Mouse (Mus musculus) neural tube, embryonic 14.5 days (tissue): ENCODE data around the gene Tmem19. TPM values are rescaled to one million over a fixed set of nuclear protein-coding genes. Genes with fewer than 3 reads are reported as not detected.

Source experiments
- ATAC-seq: fragments of 200-750 bp; cut with Nextera tagmentation; 2 replicates; pipeline ENCODE4 v1.8.0; 2017; ENCODE audit warnings: low read depth, mild to moderate bottlenecking, moderate TSS enrichment, moderate library complexity
- H3K27ac ChIP-seq: fragments of 300-500 bp; sonication (generic); 2 replicates; pipeline ENCODE4 v1.5.1; 2014; ENCODE audit warnings: low read depth, mild to moderate bottlenecking, control low read depth, low read length, moderate library complexity, mixed read lengths
- H3K27me3 ChIP-seq: fragments of 300-500 bp; sonication (generic); 2 replicates; pipeline ENCODE4 v1.6.1; 2014; ENCODE audit warnings: low read length; ENCODE audit not compliant: control insufficient read depth, insufficient read depth
- H3K36me3 ChIP-seq: fragments of 300-500 bp; sonication (generic); 2 replicates; pipeline ENCODE4 v1.6.1; 2014; ENCODE audit warnings: low read length, mixed read lengths; ENCODE audit not compliant: control insufficient read depth, insufficient read depth
- H3K4me1 ChIP-seq: fragments of 300-500 bp; sonication (generic); 2 replicates; pipeline ENCODE4 v1.6.1; 2014; ENCODE audit warnings: low read length; ENCODE audit not compliant: control insufficient read depth, insufficient read depth
- H3K4me2 ChIP-seq: fragments of 300-500 bp; sonication (generic); 2 replicates; pipeline ENCODE4 v1.6.1; 2014; ENCODE audit warnings: mild to moderate bottlenecking, low read depth, low read length, control low read depth
- H3K4me3 ChIP-seq: fragments of 300-500 bp; sonication (generic); 2 replicates; pipeline ENCODE4 v1.5.1; 2014; ENCODE audit warnings: low read depth, low read length, control low read depth, mixed read lengths
- H3K9ac ChIP-seq: fragments of 300-500 bp; sonication (generic); replicated peaks from 2 replicates; pipeline ENCODE4 v1.6.1; 2014; ENCODE audit warnings: low read depth, mild to moderate bottlenecking, control low read depth, low read length, mixed read lengths
- H3K9me3 ChIP-seq: fragments of 300-500 bp; sonication (generic); 2 replicates; pipeline ENCODE4 v1.6.1; 2016; ENCODE audit warnings: low read length; ENCODE audit not compliant: control insufficient read depth
- WGBS: fragments of 180-500 bp; shearing (Covaris S2); extraction: QIAGEN DNeasy Blood & Tissue Kit; methylation state at CpG from one replicate; pipeline ENCODE4 v1.1.7; 2014; 5-methylcytosine and 5-hydroxymethylcytosine counted together
- polyA plus RNA-seq: library from polyadenylated mRNA; unstranded; fragments of >200 nt; fragmentation: Nextera tagmentation; extraction: Ambion mirVana; gene quantifications from 2 replicates; pipeline ENCODE4 v1.2.1, GENCODE M21; 2014

Gene Tmem19
- polyA plus RNA-seq, 1 experiment from 2014 or later, result 39.3 TPM

DNA sequence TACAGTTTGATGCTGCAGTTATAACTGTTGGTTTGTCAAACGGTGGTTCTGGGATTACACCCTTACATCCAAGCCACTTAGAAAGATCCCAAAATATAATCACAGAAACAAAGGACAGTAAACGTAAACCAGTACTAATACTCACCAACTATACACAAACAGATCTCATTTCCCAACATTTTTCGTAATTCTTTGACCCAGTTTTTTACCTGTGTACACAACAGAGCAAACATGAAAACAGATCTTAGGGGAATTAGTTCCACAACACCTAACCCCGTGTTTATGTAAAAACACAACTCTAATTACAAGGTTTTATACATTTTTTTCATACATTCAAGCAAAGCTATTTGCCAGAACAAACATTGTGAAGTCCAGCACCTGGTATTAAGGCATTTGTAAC lies 63.6 kb downstream of the Tmem19 start:
- H3K27ac ChIP-seq, result no peak overlapping the region
- H3K4me1 ChIP-seq, result no peaks in the 10 kb centered on the region
- H3K9me3 ChIP-seq, result no peaks in the 10 kb centered on the region
- no peak overlapping the region for H3K9ac ChIP-seq
- no peak for ATAC-seq
- no peaks in the 10 kb centered on the region for H3K27me3 ChIP-seq
- H3K4me2 ChIP-seq, result no peak overlapping the region
- no peak overlapping the region for H3K4me3 ChIP-seq
- H3K36me3 ChIP-seq, result peaks cover 27% of the 10 kb centered on the region
- WGBS, result 92% methylated on average over 4 of the region's 4 CpGs

DNA sequence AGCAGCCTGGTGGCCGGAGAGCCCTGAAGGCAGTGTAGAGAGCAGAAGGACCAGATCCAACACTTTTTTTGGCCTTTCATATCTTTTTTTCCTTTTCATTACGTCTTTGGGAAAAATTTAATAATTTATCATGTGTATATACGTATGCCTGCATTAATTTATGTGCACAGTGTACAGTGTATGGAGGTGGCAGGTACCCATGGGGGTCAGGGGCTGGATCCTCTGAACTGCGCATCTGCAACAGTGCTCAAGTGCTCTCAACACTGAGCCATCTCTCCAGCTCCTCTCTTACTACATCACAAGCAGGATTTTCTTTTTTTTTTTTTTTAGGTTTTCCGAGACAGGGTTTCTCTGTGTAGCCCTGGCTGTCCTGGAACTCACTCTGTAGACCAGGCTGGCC lies 64.7 kb downstream of the Tmem19 start:
- Histone ChIP-seq H3K4me3 (no peak overlapping the region), H3K9me3 (no peaks in the 10 kb centered on the region), H3K27ac (no peak overlapping the region), H3K9ac (no peak overlapping the region), H3K4me2 (no peak overlapping the region), H3K4me1 (no peaks in the 10 kb centered on the region), H3K36me3 (peaks cover 30% of the 10 kb centered on the region), H3K27me3 (no peaks in the 10 kb centered on the region)
- 93% methylated on average over 5 of the region's 5 CpGs for WGBS
- ATAC-seq, result no peak

DNA sequence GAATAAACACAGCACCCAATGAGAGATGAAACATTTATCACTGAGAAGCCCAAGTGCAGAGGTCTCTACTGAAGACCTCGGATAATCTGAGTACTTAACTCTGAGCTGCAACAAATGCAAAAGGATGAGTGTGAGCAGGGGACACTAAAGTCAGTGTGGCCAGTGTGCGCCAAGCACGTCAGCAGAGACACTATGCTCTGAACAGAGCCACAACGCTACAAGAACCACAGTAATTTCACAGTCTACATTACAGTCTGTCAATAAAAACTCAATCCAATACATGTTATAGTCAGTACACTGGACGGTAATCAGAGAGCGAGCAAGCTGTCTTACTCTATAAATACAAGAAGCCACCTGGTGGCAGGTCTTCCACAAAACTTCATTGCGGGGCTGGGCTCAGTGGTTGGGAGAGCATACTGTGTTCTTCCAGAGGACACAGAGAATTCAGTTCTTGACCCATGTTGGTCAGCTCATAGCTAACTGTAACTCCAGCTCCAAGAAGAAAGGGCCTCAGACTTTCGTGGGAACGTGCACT lies 65.8 kb downstream of the Tmem19 start:
- WGBS, result 89% methylated on average over 9 of the region's 9 CpGs
- ATAC-seq, result no peak
- H3K36me3 ChIP-seq, result peaks cover 33% of the 10 kb centered on the region

DNA sequence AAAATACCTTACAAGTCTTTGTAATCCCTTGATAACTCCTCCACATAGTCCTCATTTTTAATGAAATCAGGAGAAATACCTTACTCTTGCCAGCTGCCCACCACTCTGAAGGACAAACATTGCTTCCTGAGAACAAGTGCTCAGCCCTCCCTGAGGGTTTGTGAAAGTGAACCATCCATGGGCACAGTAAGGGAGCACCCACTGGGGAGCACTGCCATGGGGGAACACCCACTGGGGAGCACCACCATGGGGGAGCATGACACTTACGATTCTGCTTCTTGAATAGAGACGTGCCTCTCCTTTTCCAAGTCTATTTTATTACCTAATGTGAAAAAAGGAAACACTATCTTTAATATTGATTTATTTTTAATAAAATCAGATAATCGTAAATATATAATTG lies 67.1 kb downstream of the Tmem19 start:
- Histone ChIP-seq H3K4me3 (no peak overlapping the region), H3K36me3 (peaks cover 28% of the 10 kb centered on the region), H3K27ac (no peak overlapping the region), H3K9me3 (no peaks in the 10 kb centered on the region), H3K4me2 (no peak overlapping the region), H3K9ac (no peak overlapping the region), H3K4me1 (no peaks in the 10 kb centered on the region), H3K27me3 (no peaks in the 10 kb centered on the region)
- WGBS, result 92% methylated on average over 3 of the region's 3 CpGs
- no peak for ATAC-seq

More for the DNA sequence above, 65.8 kb downstream of the Tmem19 start:
- no peak overlapping the region for H3K4me3 ChIP-seq
- H3K27me3 ChIP-seq, result no peaks in the 10 kb centered on the region
- H3K4me1 ChIP-seq, result no peaks in the 10 kb centered on the region
- H3K9ac ChIP-seq, result no peak overlapping the region
- no peaks in the 10 kb centered on the region for H3K9me3 ChIP-seq
- H3K4me2 ChIP-seq, result no peak overlapping the region
- no peak overlapping the region for H3K27ac ChIP-seq

DNA sequence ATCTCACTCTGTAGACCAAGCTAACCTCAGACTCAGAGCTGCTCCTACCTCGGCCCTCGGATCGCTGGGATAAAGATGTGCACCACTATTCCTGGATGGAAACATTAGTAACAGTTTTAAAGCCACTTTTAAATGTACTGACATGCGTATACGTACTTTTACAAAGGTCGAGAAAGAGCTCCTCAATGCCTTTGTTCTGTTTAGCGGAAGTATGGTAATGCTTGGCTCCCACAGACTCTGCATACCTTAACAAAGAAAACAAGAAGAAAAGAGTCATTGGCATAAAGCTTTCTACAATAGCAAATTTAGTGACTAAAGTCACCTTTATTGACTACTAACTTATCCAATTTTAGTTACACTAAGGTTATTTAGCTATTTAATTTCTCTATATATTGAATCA lies 67.6 kb downstream of the Tmem19 start:
- WGBS, result 82% methylated on average over 7 of the region's 7 CpGs

DNA sequence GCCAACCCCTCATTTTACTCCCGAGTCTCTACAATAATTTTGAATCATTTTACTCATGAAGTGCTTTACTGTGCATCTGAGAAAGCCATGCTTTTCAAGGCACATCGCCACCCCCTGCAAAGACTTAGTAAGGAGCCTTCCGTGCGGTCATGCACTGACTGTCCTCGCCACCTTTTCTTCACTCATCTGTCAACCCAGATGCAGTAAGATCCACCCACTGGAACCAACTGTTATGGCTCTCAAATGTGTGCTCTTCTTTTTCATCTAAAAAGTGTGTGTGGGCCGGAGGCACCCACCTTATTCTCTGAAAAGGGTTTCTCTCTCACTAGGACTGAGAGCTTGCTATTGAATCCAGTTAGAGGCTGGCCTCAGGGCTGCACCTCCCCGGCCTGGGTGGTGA lies 68.4 kb downstream of the Tmem19 start:
- no peaks in the 10 kb centered on the region for H3K27me3 ChIP-seq
- no peak overlapping the region for H3K4me2 ChIP-seq
- no peak overlapping the region for H3K4me3 ChIP-seq
- no peak for ATAC-seq
- H3K9me3 ChIP-seq, result no peaks in the 10 kb centered on the region
- no peaks in the 10 kb centered on the region for H3K4me1 ChIP-seq
- 88% methylated on average over 7 of the region's 7 CpGs for WGBS
- peaks cover 34% of the 10 kb centered on the region for H3K36me3 ChIP-seq
- H3K27ac ChIP-seq, result no peak overlapping the region
- no peak overlapping the region for H3K9ac ChIP-seq

More for the DNA sequence above, 67.6 kb downstream of the Tmem19 start:
- Histone ChIP-seq H3K27me3 (no peaks in the 10 kb centered on the region), H3K36me3 (peaks cover 30% of the 10 kb centered on the region), H3K27ac (no peak overlapping the region), H3K9ac (no peak overlapping the region), H3K4me3 (no peak overlapping the region), H3K4me1 (no peaks in the 10 kb centered on the region), H3K9me3 (no peaks in the 10 kb centered on the region), H3K4me2 (no peak overlapping the region)
- ATAC-seq, result no peak

DNA sequence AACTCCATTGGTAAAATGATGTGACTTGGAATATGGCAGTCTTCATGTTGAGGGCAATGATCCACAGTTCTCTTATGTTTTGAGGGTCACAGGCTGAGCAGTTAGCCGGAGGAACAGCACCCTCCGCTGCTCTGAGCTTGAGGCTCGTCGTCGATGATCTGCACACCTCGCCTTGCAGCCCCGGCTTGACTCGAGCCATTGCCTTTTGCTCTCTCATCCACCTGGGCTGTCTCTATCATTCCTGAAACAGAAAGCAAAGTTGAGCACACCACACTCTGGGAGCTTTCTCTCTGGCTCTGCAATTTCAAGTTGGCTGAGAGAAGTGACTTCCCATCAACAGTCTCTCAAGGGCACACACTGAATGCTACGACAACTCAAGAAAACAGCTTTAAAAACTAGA lies 71.6 kb downstream of the Tmem19 start:
- peaks cover 46% of the 10 kb centered on the region for H3K36me3 ChIP-seq
- no peaks in the 10 kb centered on the region for H3K9me3 ChIP-seq
- no peaks in the 10 kb centered on the region for H3K27me3 ChIP-seq
- no peak overlapping the region for H3K4me2 ChIP-seq
- H3K27ac ChIP-seq, result no peak overlapping the region
- H3K9ac ChIP-seq, result no peak overlapping the region
- 92% methylated on average over 9 of the region's 9 CpGs for WGBS
- no peak for ATAC-seq
- H3K4me3 ChIP-seq, result no peak overlapping the region
- no peaks in the 10 kb centered on the region for H3K4me1 ChIP-seq

Other genes starting within 250 kb of the Tmem19 start
- 0.30 and 0.42 TPM in 2 replicates for gene Tph2, start 177.5 kb downstream of the Tmem19 start, polyA plus RNA-seq
- gene Tbc1d15, start 111.0 kb downstream of the Tmem19 start, polyA plus RNA-seq, result 32.3 and 38.0 TPM in 2 replicates
- 13.8 and 15.4 TPM in 2 replicates for gene Rab21, start 46.9 kb downstream of the Tmem19 start, polyA plus RNA-seq
- gene Thap2, start 21.9 kb upstream of the Tmem19 start, polyA plus RNA-seq, result 20.7 and 25.9 TPM in 2 replicates
- 26.6 and 31.3 TPM in 2 replicates for gene Zfc3h1, start 22.5 kb upstream of the Tmem19 start, polyA plus RNA-seq
- gene A930009A15Rik, start 207.5 kb upstream of the Tmem19 start, polyA plus RNA-seq, result 0.35 and 0.36 TPM in 2 replicates
- gene Lgr5, start 225.3 kb upstream of the Tmem19 start, polyA plus RNA-seq, result 3.0 and 5.3 TPM in 2 replicates